Mouse (Mus musculus) CH12.LX (cell line): ENCODE measurements at regions not wholly inside any gene's neighbourhood (a gene's known extent, or its start where the extent isn't known, plus 50 kb on each side); places are given as distances from the start of the nearest gene placed in this dataset.
A peak's percentile ranks its signal among the peaks of the same experiment; 100 is the strongest.

Experiments used
- DNase-seq: peaks from one replicate; pipeline ENCODE4 v3.0.0-alpha.2; 2013; ENCODE audit errors: extremely low read depth
- H3K27ac ChIP-seq: 2 replicates; pipeline ENCODE4 v1.5.1; 2012; ENCODE audit warnings: low read depth, mild to moderate bottlenecking, control low read depth, moderate library complexity; ENCODE audit not compliant: insufficient read depth
- H3K27me3 ChIP-seq: replicated peaks from 2 replicates; pipeline ENCODE3; 2012; ENCODE audit warnings: inconsistent platforms
- H3K36me3 ChIP-seq, 2 experiments: replicated peaks in 1 of 2; 2 replicates each; pipeline versions ENCODE3 to v1.6.1; 2012; ENCODE audit warnings: inconsistent platforms in 1 of 2, low read length in 1 of 2, mild to moderate bottlenecking in 1 of 2, mixed read lengths in 1 of 2, moderate library complexity in 1 of 2; ENCODE audit not compliant: control insufficient read depth in 1 of 2, insufficient read depth in 1 of 2
- H3K4me1 ChIP-seq, 2 experiments: 2 replicates each; pipeline ENCODE4 v1.6.1; 2012; ENCODE audit warnings: inconsistent platforms in 1 of 2, moderate library complexity in 1 of 2; ENCODE audit not compliant: insufficient read depth in 2 of 2, control insufficient read depth in 1 of 2
- H3K4me2 ChIP-seq: 2 replicates; pipeline ENCODE4 v1.6.1; 2012; ENCODE audit warnings: low read depth, mild to moderate bottlenecking, control low read depth; ENCODE audit not compliant: poor library complexity, insufficient read depth, severe bottlenecking
- H3K4me3 ChIP-seq, 3 experiments: fragments of 150-350 bp in 1 of 3; sonication (generic) in 1 of 3; replicated peaks in 1 of 3; 2 replicates each; pipeline versions ENCODE3 to v1.5.1; 2011 to 2012; ENCODE audit warnings: low read depth in 2 of 3, low read length in 2 of 3, mild to moderate bottlenecking in 2 of 3, moderate library complexity in 2 of 3, control low read depth in 1 of 3, improper control_type of control experiment in 1 of 3, inconsistent platforms in 1 of 3, mixed read lengths in 1 of 3; ENCODE audit not compliant: poor library complexity in 1 of 3
- H3K79me2 ChIP-seq: replicated peaks from 2 replicates; pipeline ENCODE4 v1.6.1; 2012; ENCODE audit warnings: mild to moderate bottlenecking, moderate library complexity; ENCODE audit not compliant: control insufficient read depth, poor library complexity, insufficient read depth, severe bottlenecking; ENCODE audit errors: extremely low read depth
- H3K9ac ChIP-seq: 2 replicates; pipeline ENCODE4 v1.6.1; 2012; ENCODE audit warnings: low read depth, mild to moderate bottlenecking, control low read depth, moderate library complexity; ENCODE audit not compliant: insufficient read depth
- H3K9me3 ChIP-seq: replicated peaks from 2 replicates; pipeline ENCODE3; 2012; ENCODE audit warnings: low read length, inconsistent platforms, mixed read lengths
- CTCF ChIP-seq, 2 experiments: IDR thresholded peaks in 1 of 2; conservative IDR thresholded peaks in 1 of 2; 2 replicates each; pipeline ENCODE4 v1.5.1; 2011 to 2012; ENCODE audit warnings: low read depth in 2 of 2, low read length in 2 of 2, improper control_type of control experiment in 1 of 2, inconsistent platforms in 1 of 2, mild to moderate bottlenecking in 1 of 2, moderate library complexity in 1 of 2
- E2F4 ChIP-seq: IDR thresholded peaks from 2 replicates; pipeline ENCODE4 v1.6.1; 2011; ENCODE audit warnings: low read depth, low read length, improper control_type of control experiment; ENCODE audit not compliant: insufficient replicate concordance
- ELF1 ChIP-seq: IDR thresholded peaks from 2 replicates; pipeline ENCODE4 v1.6.1; 2014; ENCODE audit warnings: low read depth, mild to moderate bottlenecking, inconsistent platforms, low read length, improper control_type of control experiment
- EP300 ChIP-seq: IDR thresholded peaks from 2 replicates; pipeline ENCODE4 v1.6.1; 2011; ENCODE audit warnings: low read length, improper control_type of control experiment
- GABPA ChIP-seq: IDR thresholded peaks from 2 replicates; pipeline ENCODE4 v1.6.1; 2012; ENCODE audit warnings: low read depth, low read length, improper control_type of control experiment, inconsistent platforms; ENCODE audit not compliant: insufficient replicate concordance
- HCFC1 ChIP-seq: IDR thresholded peaks from 2 replicates; pipeline ENCODE4 v1.6.1; 2012; ENCODE audit warnings: low read depth, mild to moderate bottlenecking, inconsistent platforms, low read length, improper control_type of control experiment
- JUND ChIP-seq: conservative IDR thresholded peaks from 2 replicates; pipeline ENCODE4 v1.6.1; 2011; ENCODE audit warnings: low read depth, low read length, improper control_type of control experiment
- KAT2A ChIP-seq: IDR thresholded peaks from 2 replicates; pipeline ENCODE4 v1.6.1; 2012; ENCODE audit warnings: low read length, improper control_type of control experiment, inconsistent platforms; ENCODE audit not compliant: insufficient replicate concordance
- MAFK ChIP-seq: IDR thresholded peaks from 2 replicates; pipeline ENCODE4 v1.6.1; 2011; ENCODE audit warnings: low read length, improper control_type of control experiment; ENCODE audit not compliant: insufficient replicate concordance
- MAZ ChIP-seq: IDR thresholded peaks from 2 replicates; pipeline ENCODE4 v1.6.1; 2012; ENCODE audit warnings: low read depth, mild to moderate bottlenecking, inconsistent platforms, low read length, improper control_type of control experiment, moderate library complexity
- MEF2A ChIP-seq: IDR thresholded peaks from 2 replicates; pipeline ENCODE4 v1.6.1; 2014; ENCODE audit warnings: low read depth, mild to moderate bottlenecking, inconsistent platforms, low read length, improper control_type of control experiment, borderline replicate concordance
- MXI1 ChIP-seq: IDR thresholded peaks from 2 replicates; pipeline ENCODE4 v1.6.1; 2011; ENCODE audit warnings: mild to moderate bottlenecking, low read depth, low read length, improper control_type of control experiment
- RAD21 ChIP-seq: IDR thresholded peaks from 2 replicates; pipeline ENCODE4 v1.6.1; 2011; ENCODE audit warnings: low read depth, mild to moderate bottlenecking, low read length, improper control_type of control experiment, moderate library complexity
- SIN3A ChIP-seq: IDR thresholded peaks from 2 replicates; pipeline ENCODE4 v1.6.1; 2012; ENCODE audit warnings: low read length, improper control_type of control experiment, inconsistent platforms
- SMC3 ChIP-seq: IDR thresholded peaks from 2 replicates; pipeline ENCODE4 v1.6.1; 2011; ENCODE audit warnings: low read depth, low read length, improper control_type of control experiment
- TCF12 ChIP-seq: IDR thresholded peaks from 2 replicates; pipeline ENCODE4 v1.6.1; 2014; ENCODE audit warnings: low read depth, mild to moderate bottlenecking, inconsistent platforms, low read length, improper control_type of control experiment
- USF1 ChIP-seq: IDR thresholded peaks from 2 replicates; pipeline ENCODE4 v1.6.1; 2014; ENCODE audit warnings: low read depth, mild to moderate bottlenecking, inconsistent platforms, low read length, improper control_type of control experiment
- USF2 ChIP-seq: conservative IDR thresholded peaks from 2 replicates; pipeline ENCODE4 v1.6.1; 2011; ENCODE audit warnings: low read depth, low read length, improper control_type of control experiment
- dilution Hi-C: fragments of 300-500 bp; cut with MboI; formaldehyde crosslinking; loops from 2 replicates; pipeline ENCODE4 v1.14.3; 2020; ENCODE audit warnings: low sequenced_read_pairs; ENCODE audit not compliant: extremely low pct_unique_long_range_greater_than_20kb, extremely low pct_ligation_motif_present
- in situ Hi-C: fragments of 300-500 bp; cut with MboI; formaldehyde crosslinking; loops from 3 replicates; pipeline ENCODE4 v1.14.3; 2019; ENCODE audit warnings: low sequenced_read_pairs, low pct_ligation_motif_present, low pct_unique_long_range_greater_than_20kb, mixed read lengths

DNA sequence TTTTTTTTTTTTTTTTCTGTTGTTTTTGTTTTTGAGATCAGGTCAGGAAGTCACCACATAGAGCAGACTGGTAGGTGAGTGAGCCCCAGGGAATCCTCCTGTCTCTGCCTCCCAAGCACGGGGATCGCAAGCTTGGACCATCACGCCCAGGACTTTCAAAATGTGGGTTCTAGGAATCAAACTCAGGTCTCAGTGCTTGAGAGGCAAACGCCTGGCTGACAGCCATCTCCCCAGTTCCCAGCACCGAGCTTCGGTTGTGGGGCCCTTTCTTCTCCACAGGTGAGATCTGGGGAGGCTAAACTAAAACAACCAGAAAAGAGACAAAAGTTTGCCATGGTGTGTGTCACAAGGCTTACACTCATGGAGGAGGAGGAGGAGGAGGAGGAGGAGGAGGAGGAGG lies 84.5 kb downstream of the Mis18a start:
- H3K4me2 ChIP-seq: no peak overlapping the region
- peaks cover 45% of the 10 kb centered on the region for H3K27me3 ChIP-seq
- H3K36me3 ChIP-seq: no peaks in the 10 kb centered on the region
- H3K4me3 ChIP-seq: no peak overlapping the region
- H3K27ac ChIP-seq: no peak overlapping the region
- H3K4me1 ChIP-seq: no peaks in the 10 kb centered on the region
- no peak overlapping the region for H3K9ac ChIP-seq
- TF ChIP-seq TCF12 (no peak), MAZ (no peak), HCFC1 (no peak), SIN3A (no peak)
- DNase-seq: no peak
- peaks cover 21% of the 10 kb centered on the region for H3K9me3 ChIP-seq
- in situ Hi-C loops: no loop called here
- H3K79me2 ChIP-seq: no peaks in the 10 kb centered on the region
- dilution Hi-C loops: no loop called here

DNA sequence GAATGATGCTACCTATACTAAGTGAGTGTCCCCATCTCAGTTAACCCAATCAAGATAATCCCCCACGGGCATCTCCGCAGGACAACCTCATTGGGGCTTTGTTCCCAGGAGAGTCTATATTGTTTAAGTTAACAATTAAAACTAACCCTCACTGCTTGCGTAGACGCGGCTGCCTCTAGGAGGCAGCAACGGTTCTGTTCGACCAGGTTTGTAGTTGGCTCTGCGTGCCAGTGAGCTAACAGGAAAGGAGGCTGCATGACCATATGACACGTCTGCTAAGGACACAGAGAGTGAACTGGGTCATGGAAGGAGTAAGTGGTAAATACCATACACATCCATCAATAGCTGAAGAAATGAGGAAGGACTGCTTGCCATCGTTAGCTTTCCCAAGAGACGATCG lies 92.0 kb downstream of the Mis18a start:
- Histone ChIP-seq H3K9me3 (peaks cover 12% of the 10 kb centered on the region), H3K4me2 (no peak overlapping the region), H3K9ac (no peak overlapping the region), H3K4me3 (no peak overlapping the region), H3K27ac (no peak overlapping the region), H3K27me3 (peaks cover 37% of the 10 kb centered on the region), H3K4me1 (no peaks in the 10 kb centered on the region), H3K79me2 (no peaks in the 10 kb centered on the region), H3K36me3 (no peaks in the 10 kb centered on the region)
- DNase-seq: peak; percentile 10
- dilution Hi-C loops: no loop called here
- peak; percentile 33 for TF ChIP-seq RAD21
- peak; percentile 22 for TF ChIP-seq SMC3
- peak in 1 of 2 experiments; percentile 53; a peak in 2 of 4 replicates for TF ChIP-seq CTCF (conservative IDR thresholded peaks at IDR 0.05 in 1 of 2, IDR thresholded peaks at IDR 0.05 in 1 of 2; ENCODE audit: low read depth in 2 of 2, low read length in 2 of 2)
- TF ChIP-seq EP300: no peak
- in situ Hi-C loops: no loop called here

DNA sequence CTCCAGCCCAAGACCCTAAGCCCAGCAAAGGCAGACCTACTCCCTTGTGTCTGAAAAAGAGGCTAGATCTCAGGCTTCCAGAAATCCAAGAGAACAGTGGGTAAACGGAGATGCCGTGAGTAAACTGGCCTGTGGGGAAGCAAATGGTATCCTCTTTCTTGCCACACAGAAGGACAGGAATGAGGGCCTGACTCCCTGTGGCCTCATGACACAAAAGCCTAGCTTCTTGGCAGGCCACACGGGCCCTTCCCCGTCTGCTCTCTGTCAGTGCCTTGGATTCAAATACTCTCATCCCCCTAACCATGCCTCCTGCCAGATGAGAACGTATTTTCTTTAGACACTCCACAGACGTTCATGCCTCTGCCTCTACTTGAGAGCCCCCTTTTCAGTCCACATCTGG lies 97.2 kb downstream of the Mis18a start:
- no peak for TF ChIP-seq KAT2A
- no peak for TF ChIP-seq MXI1
- no peak for TF ChIP-seq CTCF (conservative IDR thresholded peaks at IDR 0.05 in 1 of 2, IDR thresholded peaks at IDR 0.05 in 1 of 2; ENCODE audit: low read depth in 2 of 2, low read length in 2 of 2)
- no peak for TF ChIP-seq GABPA
- no peak for TF ChIP-seq ELF1
- TF ChIP-seq MAFK: no peak
- TF ChIP-seq MAZ: no peak
- TF ChIP-seq JUND: no peak
- TF ChIP-seq USF1: no peak
- TF ChIP-seq USF2: no peak
- no peak for TF ChIP-seq E2F4
- TF ChIP-seq MEF2A: no peak
- Histone ChIP-seq H3K36me3 (no peaks in the 10 kb centered on the region), H3K27ac (no peak overlapping the region)

More for the DNA sequence above, 97.2 kb downstream of the Mis18a start:
- in situ Hi-C loops: no loop called here
- Histone ChIP-seq H3K4me3 (no peak overlapping the region), H3K4me2 (no peak overlapping the region), H3K79me2 (no peaks in the 10 kb centered on the region), H3K4me1 (no peaks in the 10 kb centered on the region), H3K9me3 (peaks cover 21% of the 10 kb centered on the region), H3K9ac (no peak overlapping the region), H3K27me3 (peaks cover 25% of the 10 kb centered on the region)
- DNase-seq: no peak
- dilution Hi-C loops: no loop called here
